Mouse (Mus musculus) bone marrow macrophage, adult 2 months (primary cell): ENCODE data around the gene Mfsd4b1.

ENCODE experiments used
- CTCF ChIP-seq: IDR thresholded peaks from 2 replicates; pipeline ENCODE4 v1.5.1; 2012; ENCODE audit warnings: low read depth, mild to moderate bottlenecking, low read length, moderate library complexity
- POLR2A ChIP-seq: IDR thresholded peaks from 2 replicates; pipeline ENCODE4 v1.6.1; 2012; ENCODE audit warnings: mild to moderate bottlenecking, low read depth, low read length, borderline replicate concordance

GRCm38 (mm10) chr10:40054455-40054854 lies 29.4 kb upstream of the Mfsd4b1 start:
- TF ChIP-seq CTCF (no peak), POLR2A (no peak)
